ENCODE assay signal across 8 mouse cellular contexts in the genomic region with DNA sequence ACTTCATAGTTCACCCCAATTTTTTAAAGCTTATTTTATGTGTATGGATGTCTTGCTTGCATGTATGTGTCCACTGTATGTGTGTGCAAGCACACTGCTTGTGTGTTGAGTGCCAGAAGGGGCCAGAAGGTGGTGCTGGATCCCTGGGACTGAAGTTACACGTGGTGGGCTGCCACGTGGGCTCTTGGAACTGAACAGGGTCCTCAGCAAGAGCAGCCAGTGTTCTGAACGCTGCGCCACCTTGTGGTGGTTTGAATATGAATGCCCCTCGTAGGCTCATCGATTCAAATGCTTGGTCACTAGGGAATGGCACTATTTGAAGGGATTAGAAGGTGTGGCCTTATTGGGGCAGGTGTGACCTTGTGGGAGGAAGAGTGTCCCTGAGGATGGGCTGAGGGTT. TPM values are rescaled to one million over a fixed set of nuclear protein-coding genes. Genes with fewer than 3 reads are reported as not detected.
DNase-seq lines count a peak whose midpoint lies in the region; ATAC-seq lines count a peak whose summit lies in the region.

No protein-coding gene starts in this region.

- H3K9me3 ChIP-seq in midbrain, embryonic 10.5 days (replicated peaks) = peaks cover 14% of the 10 kb centered on the region; the same call in 1 of the 2 replicates

- H3K27me3 ChIP-seq in midbrain, embryonic 10.5 days (ENCODE audit: low read depth, poor library complexity, severe bottlenecking) = no peaks in the 10 kb centered on the region

- H3K36me3 ChIP-seq in midbrain, embryonic 10.5 days = no peaks in the 10 kb centered on the region

- H3K4me1 ChIP-seq in midbrain, embryonic 10.5 days = peaks cover 15% of the 10 kb centered on the region

- peak; percentile 72 for DNase-seq in CD4-positive, CD25-positive, alpha-beta regulatory T cell, adult 2 months (ENCODE audit: low read depth, low spot score)
- peak; percentile 29 to 34 for DNase-seq in left cerebral cortex, postnatal 25 days (ENCODE audit: low spot score in 2 of 2)
- DNase-seq in left cerebral cortex, adult 11 months (ENCODE audit: low spot score) = no peak
- peak; percentile 31 for DNase-seq in kidney, adult 9 months
- peak; percentile 75 for DNase-seq in midbrain, embryonic 10.5 days (ENCODE audit: low spot score)

- intact Hi-C loops in left cerebral cortex, postnatal 25 days (cut with DNase I) = loop anchor here (1.0 kb wide), 1 partner anchor 306 kb away; no protein-coding TSS in a partner anchor

- ATAC-seq in CD4-positive, CD25-positive, alpha-beta regulatory T cell, adult 4 months = no peak
- peak; percentile 45; the same call in 1 of the 2 replicates for ATAC-seq in common myeloid progenitor, adult 5-6 weeks (replicated peaks; ENCODE audit: low read depth, poor library complexity, severe bottlenecking)
- ATAC-seq in frontal cortex, adult (ENCODE audit: low TSS enrichment) = no peak

- no peak overlapping the region for H3K27ac ChIP-seq in midbrain, embryonic 10.5 days (replicated peaks)

- no peak overlapping the region for H3K4me3 ChIP-seq in midbrain, embryonic 10.5 days

- WGBS in midbrain, embryonic 10.5 days = 32% methylated on average over 6 of the region's 6 CpGs

RNA-seq across cellular contexts. Expression of a gene that starts 38.4 kb away (rescaled TPM):
- not detected for polyA plus RNA-seq in CD4-positive, CD25-positive, alpha-beta regulatory T cell, adult 4 months (2017; shearing (Covaris generic))
- under 1 TPM; 0.23 to 0.48 TPM for total RNA-seq in left cerebral cortex, postnatal 25 days (2021)
- not detected in 2 replicates for total RNA-seq in common myeloid progenitor, adult 5-6 weeks (2017)
- not detected in 2 replicates for polyA plus RNA-seq in midbrain, embryonic 10.5 days (2016; fragmentation: Nextera tagmentation; extraction: Ambion mirVana)
